9 mouse cellular contexts compared by ENCODE assay signal in the genomic region with DNA sequence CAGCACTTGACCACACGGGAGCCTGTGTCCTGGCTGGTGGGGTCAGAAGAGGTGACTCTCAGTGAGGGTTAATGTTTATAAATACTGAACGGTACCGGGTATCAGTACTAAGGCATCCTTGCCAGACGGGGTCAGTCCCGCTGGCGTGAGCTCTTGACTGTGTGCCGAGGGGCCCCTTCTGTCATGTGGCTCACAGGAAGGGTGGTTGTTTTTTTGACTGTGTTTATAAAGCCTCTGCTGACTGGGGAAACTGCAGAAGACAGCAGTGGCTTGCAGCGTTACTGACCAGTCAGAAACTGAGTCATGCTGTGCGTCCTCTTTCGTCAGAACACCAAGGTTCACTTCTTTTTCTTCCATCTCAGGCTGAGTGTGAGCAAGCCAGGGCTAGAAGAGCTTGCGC.
DNase-seq lines count a peak whose midpoint lies in the region; ATAC-seq and TF ChIP-seq lines count a peak whose summit lies in the region.
"Had no signal": no experiment of that assay in that cellular context is flagged by ENCODE, and none has a peak within 500 bp of the region (broad histone marks: within the 10 kb centered on the region; RNA-seq: fewer than 3 reads in every experiment).

No protein-coding gene starts in this region.

- H3K4me1 ChIP-seq in heart, embryonic 10.5 days: peaks cover 30% of the 10 kb centered on the region
- H3K4me1 ChIP-seq in hindbrain, embryonic 12.5 days: no peaks in the 10 kb centered on the region

- DNase-seq in gastrocnemius, adult 2 months: no peak
- DNase-seq in gastrocnemius, adult 8-10 months (ENCODE audit: low spot score in 2 of 2): no peak
- no peak for DNase-seq in heart, embryonic 10.5 days (ENCODE audit: low spot score)
- peak; percentile 93 for DNase-seq in kidney, adult 9 months
- peak; percentile 82 for DNase-seq in lung, postnatal 25 days (ENCODE audit: low spot score)
- DNase-seq in thymus, adult 18-20 months: no peak
- no peak for DNase-seq in B cell, adult 2 months
- DNase-seq: midbrain, embryonic 14.5 days had no signal

- no peak overlapping the region for H3K4me3 ChIP-seq in gastrocnemius, adult 2 months
- H3K4me3 ChIP-seq in heart, embryonic 10.5 days: no peak overlapping the region
- H3K4me3 ChIP-seq in hindbrain, embryonic 12.5 days: no peak overlapping the region

- TF ChIP-seq CTCF in gastrocnemius, adult 2 months (IDR thresholded peaks at IDR 0.05): no peak

- intact Hi-C loops in gastrocnemius, adult 2 months (cut with DNase I): loop anchor here (5.0 kb wide), 1 partner anchor 145 kb away; the partner anchor contains the start of gene Il17rd

- no peak for ATAC-seq in hindbrain, embryonic 12.5 days (ENCODE audit: low FRiP score)

- H3K27ac ChIP-seq in gastrocnemius, adult 2 months: peak overlapping the region; percentile 69
- peak overlapping the region; percentile 65; the same call in 1 of the 2 replicates for H3K27ac ChIP-seq in heart, embryonic 10.5 days
- no peak overlapping the region for H3K27ac ChIP-seq in hindbrain, embryonic 12.5 days

- no peak overlapping the region for H3K9ac ChIP-seq in hindbrain, embryonic 12.5 days

- whole genome bisulfite sequencing in heart, embryonic 10.5 days: 34% methylated on average over 11 of the region's 11 CpGs
- 64% methylated on average over 11 of the region's 11 CpGs for WGBS in hindbrain, embryonic 12.5 days

- no peaks in the 10 kb centered on the region for H3K9me3 ChIP-seq in heart, embryonic 10.5 days
- H3K9me3 ChIP-seq in hindbrain, embryonic 12.5 days (replicated peaks): no peaks in the 10 kb centered on the region

- 0 out of 2 replicates have a peak, but pooled peaks cover 6% of the 10 kb centered on the region for H3K27me3 ChIP-seq in heart, embryonic 10.5 days (ENCODE audit: insufficient read depth, poor library complexity, severe bottlenecking)
- H3K27me3 ChIP-seq in hindbrain, embryonic 12.5 days: peaks cover 6% of the 10 kb centered on the region; the same call in 1 of the 2 replicates

- H3K36me3 ChIP-seq in heart, embryonic 10.5 days: no peaks in the 10 kb centered on the region
- no peaks in the 10 kb centered on the region for H3K36me3 ChIP-seq in hindbrain, embryonic 12.5 days

- H3K4me2 ChIP-seq in hindbrain, embryonic 12.5 days (replicated peaks): no peak overlapping the region

Comparison
In these comparisons a context has a peak if more than half of its experiments do, and no peak if none do; other contexts are left out.
1. DNase-seq: peak in kidney, adult 9 months (single experiment) and lung, postnatal 25 days (single experiment); none in gastrocnemius, adult 2 months (single experiment), gastrocnemius, adult 8-10 months (0 of 2), heart, embryonic 10.5 days (single experiment), thymus, adult 18-20 months (0 of 2) and B cell, adult 2 months (0 of 2).